Mouse (Mus musculus) MEL (cell line): ENCODE results near the gene Lyzl6. TPM values are rescaled to one million over a fixed set of nuclear protein-coding genes. Genes with fewer than 3 reads are reported as not detected.

Experiments
- DNase-seq: peaks from one replicate; pipeline ENCODE4 v3.0.0; 2011; ENCODE audit warnings: low read depth, low spot score
- H3K27ac ChIP-seq: 2 replicates; pipeline ENCODE4 v1.5.1; 2012; ENCODE audit warnings: low read depth, mild to moderate bottlenecking, control low read depth, low read length, moderate library complexity; ENCODE audit not compliant: control insufficient read depth
- H3K27me3 ChIP-seq, 2 experiments: fragments of 150-350 bp in 1 of 2; sonication (generic) in 1 of 2; 2 replicates each; pipeline ENCODE4 v1.6.1; 2012; ENCODE audit warnings: low read length in 2 of 2, mild to moderate bottlenecking in 2 of 2, improper control_type of control experiment in 1 of 2, moderate library complexity in 1 of 2; ENCODE audit not compliant: insufficient read depth in 2 of 2, control insufficient read depth in 1 of 2
- H3K36me3 ChIP-seq, 2 experiments: 2 replicates each; pipeline ENCODE4 v1.6.1; 2012 to 2014; ENCODE audit warnings: low read length in 2 of 2, improper control_type of control experiment in 1 of 2, inconsistent platforms in 1 of 2, mild to moderate bottlenecking in 1 of 2; ENCODE audit not compliant: insufficient read depth in 2 of 2, control insufficient read depth in 1 of 2
- H3K4me1 ChIP-seq, 2 experiments: fragments of 150-350 bp in 1 of 2; sonication (generic) in 1 of 2; 2 replicates each; pipeline ENCODE4 v1.6.1; 2012; ENCODE audit warnings: low read length in 2 of 2, improper control_type of control experiment in 1 of 2, mild to moderate bottlenecking in 1 of 2; ENCODE audit not compliant: insufficient read depth in 2 of 2, control insufficient read depth in 1 of 2
- H3K4me3 ChIP-seq, 2 experiments: fragments of 150-350 bp in 1 of 2; sonication (generic) in 1 of 2; 2 replicates each; pipeline ENCODE4 v1.5.1; 2012; ENCODE audit warnings: low read depth in 2 of 2, low read length in 2 of 2, mild to moderate bottlenecking in 2 of 2, moderate library complexity in 2 of 2, control low read depth in 1 of 2, improper control_type of control experiment in 1 of 2; ENCODE audit not compliant: control insufficient read depth in 1 of 2, insufficient read depth in 1 of 2
- H3K79me2 ChIP-seq: 2 replicates; pipeline ENCODE4 v1.6.1; 2012; ENCODE audit warnings: mild to moderate bottlenecking, low read length, moderate library complexity; ENCODE audit not compliant: control insufficient read depth, poor library complexity, insufficient read depth
- H3K9ac ChIP-seq: 2 replicates; pipeline ENCODE4 v1.6.1; 2012; ENCODE audit warnings: low read depth, mild to moderate bottlenecking, control low read depth, low read length, moderate library complexity; ENCODE audit not compliant: control insufficient read depth, poor library complexity, severe bottlenecking
- H3K9me3 ChIP-seq: fragments of 150-350 bp; sonication (generic); replicated peaks from 2 replicates; pipeline ENCODE4 v1.6.1; 2012; ENCODE audit warnings: mild to moderate bottlenecking, low read length, improper control_type of control experiment, moderate library complexity; ENCODE audit not compliant: insufficient read depth
- BHLHE40 ChIP-seq: IDR thresholded peaks from 2 replicates; pipeline ENCODE4 v1.6.1; 2012; ENCODE audit warnings: low read depth, mild to moderate bottlenecking, inconsistent platforms, low read length, improper control_type of control experiment, borderline replicate concordance
- E2F4 ChIP-seq: IDR thresholded peaks from 2 replicates; pipeline ENCODE4 v1.6.1; 2011; ENCODE audit warnings: low read depth, low read length, improper control_type of control experiment, borderline replicate concordance
- ETS1 ChIP-seq: IDR thresholded peaks from 2 replicates; pipeline ENCODE4 v1.6.1; 2012; ENCODE audit warnings: low read depth, mild to moderate bottlenecking, inconsistent platforms, low read length, improper control_type of control experiment, moderate library complexity
- GATA1 ChIP-seq: IDR thresholded peaks from 2 replicates; pipeline ENCODE4 v1.6.1; 2011; ENCODE audit warnings: low read depth, low read length, improper control_type of control experiment
- HCFC1 ChIP-seq: IDR thresholded peaks from 2 replicates; pipeline ENCODE4 v1.6.1; 2012; ENCODE audit warnings: low read depth, mild to moderate bottlenecking, inconsistent platforms, low read length, improper control_type of control experiment, moderate library complexity
- JUND ChIP-seq: IDR thresholded peaks from 2 replicates; pipeline ENCODE4 v1.6.1; 2011; ENCODE audit warnings: low read depth, mild to moderate bottlenecking, improper control_type of control experiment, low read length
- MAX ChIP-seq: IDR thresholded peaks from 2 replicates; pipeline ENCODE4 v1.6.1; 2011; ENCODE audit warnings: low read length, improper control_type of control experiment
- MXI1 ChIP-seq: IDR thresholded peaks from 2 replicates; pipeline ENCODE4 v1.6.1; 2011; ENCODE audit warnings: mild to moderate bottlenecking, low read depth, low read length, improper control_type of control experiment
- MYB ChIP-seq: IDR thresholded peaks from 2 replicates; pipeline ENCODE4 v1.6.1; 2011; ENCODE audit warnings: mild to moderate bottlenecking, low read depth, low read length, improper control_type of control experiment
- MYC ChIP-seq: IDR thresholded peaks from 2 replicates; pipeline ENCODE4 v1.6.1; 2011; ENCODE audit warnings: low read depth, mild to moderate bottlenecking, low read length, improper control_type of control experiment, moderate library complexity
- NRF1 ChIP-seq: IDR thresholded peaks from 2 replicates; pipeline ENCODE4 v1.6.1; 2014; ENCODE audit warnings: low read depth, mild to moderate bottlenecking, inconsistent platforms, low read length, improper control_type of control experiment, moderate library complexity; ENCODE audit not compliant: poor library complexity, insufficient read depth, severe bottlenecking
- POLR2A ChIP-seq, 2 experiments: IDR thresholded peaks; 2 replicates each; pipeline ENCODE4 v1.6.1; 2011 to 2012; ENCODE audit warnings: low read length in 2 of 2, mild to moderate bottlenecking in 2 of 2, control low read depth in 1 of 2, improper control_type of control experiment in 1 of 2, low read depth in 1 of 2, moderate library complexity in 1 of 2; ENCODE audit not compliant: control insufficient read depth in 1 of 2, insufficient read depth in 1 of 2, poor library complexity in 1 of 2
- RCOR1 ChIP-seq: IDR thresholded peaks from 2 replicates; pipeline ENCODE4 v1.6.1; 2012; ENCODE audit warnings: low read depth, mild to moderate bottlenecking, inconsistent platforms, low read length, improper control_type of control experiment
- SIN3A ChIP-seq: IDR thresholded peaks from 2 replicates; pipeline ENCODE4 v1.6.1; 2012; ENCODE audit warnings: low read length, improper control_type of control experiment, inconsistent platforms
- TCF12 ChIP-seq: IDR thresholded peaks from 2 replicates; pipeline ENCODE4 v1.6.1; 2014; ENCODE audit warnings: low read depth, mild to moderate bottlenecking, inconsistent platforms, low read length, improper control_type of control experiment, moderate library complexity
- UBTF ChIP-seq: IDR thresholded peaks from 2 replicates; pipeline ENCODE4 v1.6.1; 2012; ENCODE audit warnings: low read depth, mild to moderate bottlenecking, inconsistent platforms, low read length, improper control_type of control experiment, moderate library complexity, borderline replicate concordance; ENCODE audit not compliant: insufficient read depth
- USF2 ChIP-seq, 2 experiments: IDR thresholded peaks; 2 replicates each; pipeline ENCODE4 v1.6.1; 2011 to 2012; ENCODE audit warnings: improper control_type of control experiment in 2 of 2, low read length in 2 of 2, borderline replicate concordance in 1 of 2, inconsistent platforms in 1 of 2, low read depth in 1 of 2, mild to moderate bottlenecking in 1 of 2; ENCODE audit not compliant: insufficient read depth in 1 of 2
- ZC3H11A ChIP-seq: IDR thresholded peaks from 2 replicates; pipeline ENCODE4 v1.6.1; 2012; ENCODE audit warnings: low read depth, mild to moderate bottlenecking, inconsistent platforms, low read length, improper control_type of control experiment
- ZKSCAN1 ChIP-seq: IDR thresholded peaks from 2 replicates; pipeline ENCODE4 v1.6.1; 2012; ENCODE audit warnings: low read depth, mild to moderate bottlenecking, inconsistent platforms, low read length, improper control_type of control experiment, moderate library complexity
- ZMIZ1 ChIP-seq: IDR thresholded peaks from 2 replicates; pipeline ENCODE4 v1.6.1; 2012; ENCODE audit warnings: low read depth, mild to moderate bottlenecking, inconsistent platforms, low read length, improper control_type of control experiment, moderate library complexity
- polyA plus RNA-seq, 2 experiments: library from polyadenylated mRNA; stranded (reverse) in 1 of 2; unstranded in 1 of 2; fragments of >175 nt in 1 of 2; fragments of >200 nt in 1 of 2; gene quantifications; 2 replicates each; pipeline versions ENCODE4 v1.2.1 to v1.2.4; 2012; ENCODE audit warnings: low replicate concordance in 2 of 2, low read depth in 1 of 2; ENCODE audit not compliant: insufficient read length in 2 of 2, insufficient read depth in 1 of 2, missing spikeins in 1 of 2
- total RNA-seq: library from RNA; depleted of rRNA; stranded (reverse); fragments of 300-350 nt; gene quantifications from 2 replicates; pipeline ENCODE4 v1.2.3, GENCODE M21; 2012

Gene Lyzl6
- total and polyA plus RNA-seq, 3 experiments = not detected

DNA sequence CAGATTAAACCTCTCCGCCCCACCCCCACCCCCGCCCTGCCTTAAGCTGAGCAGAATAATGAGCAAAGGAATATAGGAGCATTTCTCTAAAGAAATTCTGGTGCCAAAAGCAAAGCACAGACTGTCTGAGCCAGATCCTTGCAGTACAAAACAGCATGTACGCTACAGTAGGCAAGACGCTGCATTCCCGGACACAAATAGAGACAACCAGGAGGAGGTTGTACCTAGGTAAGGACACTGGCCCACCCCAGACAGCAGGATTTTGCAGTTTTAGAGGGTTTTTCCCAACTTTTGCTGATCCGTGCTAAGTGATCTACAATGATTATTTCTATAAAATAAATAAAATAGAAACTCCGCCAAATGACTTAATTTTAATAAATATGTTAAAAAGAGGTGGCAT, 10.0 kb upstream of the Lyzl6 start:
- Histone ChIP-seq H3K27ac (no peak overlapping the region), H3K4me1 (no peaks in the 10 kb centered on the region), H3K9me3 (no peaks in the 10 kb centered on the region), H3K79me2 (no peaks in the 10 kb centered on the region), H3K4me3 (no peak overlapping the region), H3K36me3 (no peaks in the 10 kb centered on the region), H3K27me3 (no peaks in the 10 kb centered on the region), H3K9ac (no peak overlapping the region)
- no peak for DNase-seq
- TF ChIP-seq POLR2A (IDR thresholded peaks at IDR 0.05; ENCODE audit: control insufficient read depth in 1 of 2, insufficient read depth in 1 of 2, low read depth in 1 of 2, low read length in 2 of 2, poor library complexity in 1 of 2) (no peak), ZKSCAN1 (no peak), TCF12 (no peak), SIN3A (no peak), ZMIZ1 (no peak), E2F4 (no peak), MYC (no peak), MXI1 (no peak), BHLHE40 (no peak), MYB (no peak), NRF1 (no peak)

GRCm38 (mm10) chr11:103647921-103648620, 9.4 kb upstream of the Lyzl6 start:
- Histone ChIP-seq H3K4me1 (no peaks in the 10 kb centered on the region), H3K4me3 (no peak overlapping the region), H3K27me3 (no peaks in the 10 kb centered on the region), H3K79me2 (no peaks in the 10 kb centered on the region), H3K27ac (no peak overlapping the region), H3K36me3 (no peaks in the 10 kb centered on the region), H3K9me3 (no peaks in the 10 kb centered on the region), H3K9ac (no peak overlapping the region)
- no peak for DNase-seq
- TF ChIP-seq ZKSCAN1 (no peak), GATA1 (no peak), MYC (no peak), BHLHE40 (no peak), HCFC1 (no peak), ETS1 (no peak), RCOR1 (no peak), USF2 (IDR thresholded peaks at IDR 0.05; ENCODE audit: borderline replicate concordance in 1 of 2, insufficient read depth in 1 of 2, low read depth in 1 of 2, low read length in 2 of 2) (no peak), UBTF (no peak), ZC3H11A (no peak), JUND (no peak), MYB (no peak), MAX (no peak)
